Mouse (Mus musculus) layer of hippocampus, adult 6 months (tissue): ENCODE measurements around the gene Srsf6. TPM values are rescaled to one million over a fixed set of nuclear protein-coding genes. Genes with fewer than 3 reads are reported as not detected.

Experiments used
- long read RNA-seq, 2 experiments: library from polyadenylated mRNA; unstranded; transcript quantifications; one replicate each; pipeline ENCODE4 v2.0.0; 2019 to 2020
- polyA plus RNA-seq: library from polyadenylated mRNA; unstranded; fragments of <200 nt; fragmentation: Nextera tagmentation; gene quantifications from 2 replicates; pipeline ENCODE4 v1.2.3, GENCODE M21; 2021

Gene Srsf6
- polyA plus RNA-seq: 23.0 and 25.9 TPM in 2 replicates
- long read RNA-seq, experiment 1, transcript Srsf6-203 (6 exons, 3,527 nt): major isoform, 95 of 110 reads
- long read RNA-seq, experiment 1, partial matches to known transcripts: 9 of 110 reads
- long read RNA-seq, experiment 1, other reads (novel, unspliced or antisense): 4 of 110 reads
- long read RNA-seq, experiment 2, transcript Srsf6-201 (7 exons, 1,666 nt): minor isoform, 11 of 278 reads
- long read RNA-seq, experiment 2, transcript Srsf6-203 (6 exons, 3,527 nt): major isoform, 250 of 278 reads
- long read RNA-seq, experiment 2, partial matches to known transcripts: 10 of 278 reads
- long read RNA-seq, experiment 2, other reads (novel, unspliced or antisense): 7 of 278 reads

GRCm38 (mm10) chr2:162931123-162931673 is at the start of gene Srsf6:
Gene Srsf6, plus strand, starts transcription at chr2:162931528.

GRCm38 (mm10) chr2:162943148-162943846 is 12.0 kb downstream of the Srsf6 start, which contains the start of gene L3mbtl1:
Gene L3mbtl1, plus strand, starts transcription at chr2:162943472.

Other genes starting within 250 kb of the Srsf6 start
- gene L3mbtl1, start 11.9 kb downstream of the Srsf6 start, polyA plus RNA-seq: 0.95 and 1.3 TPM in 2 replicates
- gene Sgk2, start 55.8 kb downstream of the Srsf6 start, polyA plus RNA-seq: 2.0 and 2.2 TPM in 2 replicates
- gene Ift52, start 85.8 kb downstream of the Srsf6 start, polyA plus RNA-seq: 21.1 and 23.8 TPM in 2 replicates
- gene Mybl2, start 123.2 kb downstream of the Srsf6 start, polyA plus RNA-seq: 0.10 and 0.25 TPM in 2 replicates
- 0.30 and 2.1 TPM in 2 replicates for gene Gtsf1l, start 156.3 kb downstream of the Srsf6 start, polyA plus RNA-seq